Mouse (Mus musculus): ENCODE measurements at regions not wholly inside any gene's neighbourhood (a gene's known extent, or its start where the extent isn't known, plus 50 kb on each side); places are given as distances from the start of the nearest gene placed in this dataset.

- TF ChIP-seq CTCF (conservative IDR thresholded peaks at IDR 0.05; ENCODE audit: insufficient read depth, insufficient read length, low read depth, low read length) (no peak), POLR2A (IDR thresholded peaks at IDR 0.05; ENCODE audit: low read depth, low read length) (no peak)
Measured at GRCm38 (mm10) chr10:38010452-38010851, 811.1 kb downstream of the Rfpl4b start.

Data from kidney, adult 2 months (tissue).